Mouse (Mus musculus): ENCODE data around the gene Zfp638.
"Not testable (repeated sequence)": the region's sequence is repeated elsewhere in the genome, so short reads cannot be mapped to it uniquely, and the experiment has no call there.

Gene Zfp638

DNA sequence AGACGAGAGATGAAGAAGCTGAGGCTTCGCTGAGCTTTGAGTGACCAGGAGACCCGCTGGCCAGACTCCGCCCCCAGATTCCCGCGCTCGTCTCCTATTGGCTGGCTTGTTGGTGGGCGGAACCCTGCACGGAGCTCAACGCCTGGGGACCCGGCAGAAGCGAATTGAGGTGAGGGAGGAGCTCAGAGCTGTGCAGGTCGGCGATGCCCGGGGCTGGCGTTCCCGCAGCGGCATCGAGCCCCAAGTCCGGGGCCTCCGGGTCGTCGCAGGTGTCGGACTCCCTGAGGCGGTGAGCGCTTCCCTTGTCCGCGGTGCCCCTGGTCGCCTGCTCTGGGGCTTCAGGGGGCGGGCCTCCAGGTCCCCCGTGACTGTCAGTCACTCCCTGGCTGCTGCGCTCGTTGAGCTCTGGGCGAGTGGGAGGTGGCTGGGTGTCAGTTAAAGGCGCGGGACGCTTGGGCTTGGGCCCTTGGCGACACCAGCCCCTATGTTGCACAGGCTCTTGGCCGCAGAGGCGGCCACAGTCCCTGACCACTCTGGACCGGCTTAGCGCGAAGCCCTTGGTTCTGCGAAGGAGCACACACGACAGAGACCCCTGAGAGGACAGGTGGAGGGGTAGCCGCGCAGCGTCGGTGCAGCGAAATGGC lies at the start of gene Zfp638:
Zfp638 (plus strand) TSS at position 156 of the 644 bp plus-strand sequence.
- DNase-seq (ENCODE audit: low spot score) = peak; percentile 88

DNA sequence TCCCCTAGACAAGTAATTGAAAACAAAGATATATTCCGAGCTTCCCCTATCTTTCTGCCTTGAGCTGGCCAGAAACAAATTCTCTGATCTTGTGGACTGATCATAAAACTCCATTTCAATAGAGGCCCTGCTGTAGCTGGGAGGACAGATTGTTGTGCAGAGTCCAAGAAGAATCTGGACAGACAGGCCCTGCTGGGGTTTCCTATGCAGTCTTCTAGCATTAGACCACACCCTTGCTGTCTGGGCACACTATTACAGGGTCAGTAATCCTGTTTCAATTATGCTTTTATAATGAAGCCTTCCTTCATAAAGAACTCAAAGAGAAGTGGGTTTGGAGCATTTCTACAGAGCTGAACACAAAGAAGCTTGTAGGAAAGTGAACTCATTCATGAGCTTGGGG lies 47.9 kb upstream of the Zfp638 start:
- no peak for DNase-seq (ENCODE audit: low spot score)

DNA sequence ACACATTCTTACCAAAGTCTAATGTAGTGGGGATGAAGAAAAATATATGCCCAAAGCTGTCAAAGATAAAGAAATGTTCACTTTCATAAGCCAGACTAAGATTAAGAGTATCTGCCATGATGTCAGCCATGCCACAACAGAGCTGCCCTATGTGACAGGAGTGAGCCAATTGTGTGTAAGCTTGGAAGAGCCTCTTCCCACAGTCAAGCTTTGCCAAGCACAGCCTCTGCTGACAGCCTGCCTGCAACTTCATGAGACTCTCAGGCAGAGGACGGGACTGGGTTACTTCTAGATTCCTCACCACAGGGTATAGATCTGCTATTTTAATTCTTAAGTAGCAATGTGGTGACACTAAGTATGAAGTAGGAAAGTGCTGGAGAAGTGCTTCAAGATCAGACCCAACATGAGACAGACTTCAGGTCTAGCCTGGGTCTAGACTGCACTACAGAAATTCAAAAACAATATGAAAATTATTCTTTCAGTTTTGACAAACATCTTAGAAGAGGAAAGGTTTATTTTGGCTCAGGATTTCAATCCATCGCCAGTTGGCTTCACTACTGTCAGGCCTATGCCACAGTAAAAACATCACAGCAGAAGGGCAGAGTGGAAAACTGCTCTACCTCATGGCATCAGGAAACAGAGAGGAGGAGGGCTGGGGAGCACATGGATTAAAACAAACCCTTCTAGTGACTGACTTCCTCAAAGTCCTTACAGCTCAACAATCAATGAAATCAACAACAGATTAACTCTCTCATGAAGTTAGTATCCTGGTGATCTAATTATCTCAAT lies 46.0 kb upstream of the Zfp638 start:
- no peak for DNase-seq (ENCODE audit: low spot score)

DNA sequence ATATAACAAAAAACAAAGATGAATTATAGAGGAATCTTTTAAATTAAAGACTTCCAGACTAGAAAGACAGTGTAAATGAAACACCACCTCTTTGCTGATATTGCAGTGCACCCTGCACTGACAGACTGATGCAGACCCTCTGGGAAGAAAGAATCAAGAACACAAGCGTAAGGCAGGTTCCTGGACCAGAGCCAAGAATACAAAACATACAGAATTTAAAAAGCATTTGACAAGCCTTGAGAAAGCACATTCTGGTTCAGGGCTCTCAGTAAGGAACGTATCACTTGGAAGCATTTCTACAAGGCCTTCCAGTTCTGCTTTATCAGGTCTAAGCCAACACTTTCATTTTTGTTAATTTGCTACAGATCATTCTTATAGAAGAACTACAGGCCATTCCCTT lies 45.1 kb upstream of the Zfp638 start:
- no peak for DNase-seq (ENCODE audit: low spot score)

DNA sequence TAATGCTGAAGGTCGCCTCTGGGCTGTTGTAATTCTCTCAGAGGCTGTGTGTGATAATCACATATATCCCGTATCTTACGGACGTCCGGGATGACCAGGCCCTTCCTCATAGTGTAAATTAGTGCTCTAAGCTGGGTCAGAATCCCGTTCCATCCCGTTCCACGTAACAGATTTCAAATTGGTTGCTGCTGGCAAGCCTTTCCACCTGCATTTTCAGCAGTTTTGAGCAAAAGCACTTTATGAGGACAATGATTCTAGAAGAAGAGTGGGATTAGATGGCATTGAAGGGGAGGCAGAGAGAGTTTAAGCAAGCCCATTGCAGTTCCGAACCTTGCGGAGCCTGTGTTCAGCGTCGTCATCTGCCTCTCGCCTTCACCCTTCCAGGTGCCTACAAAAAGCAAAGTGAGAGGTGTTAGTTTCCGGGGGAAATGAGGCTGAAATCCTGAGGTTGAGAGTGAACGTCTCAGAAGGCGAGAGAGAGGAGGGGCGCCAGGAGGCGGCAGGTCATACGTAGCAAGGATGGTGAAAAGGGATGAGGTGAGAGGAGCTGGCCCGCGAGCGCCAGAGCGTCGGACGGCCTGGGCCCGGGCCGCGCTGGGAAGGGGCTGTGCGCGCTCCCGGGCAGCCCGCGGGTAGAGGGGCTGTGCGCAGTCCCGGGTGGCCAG lies 35.8 kb upstream of the Zfp638 start:
- DNase-seq (ENCODE audit: low spot score) = peak; percentile 27

DNA sequence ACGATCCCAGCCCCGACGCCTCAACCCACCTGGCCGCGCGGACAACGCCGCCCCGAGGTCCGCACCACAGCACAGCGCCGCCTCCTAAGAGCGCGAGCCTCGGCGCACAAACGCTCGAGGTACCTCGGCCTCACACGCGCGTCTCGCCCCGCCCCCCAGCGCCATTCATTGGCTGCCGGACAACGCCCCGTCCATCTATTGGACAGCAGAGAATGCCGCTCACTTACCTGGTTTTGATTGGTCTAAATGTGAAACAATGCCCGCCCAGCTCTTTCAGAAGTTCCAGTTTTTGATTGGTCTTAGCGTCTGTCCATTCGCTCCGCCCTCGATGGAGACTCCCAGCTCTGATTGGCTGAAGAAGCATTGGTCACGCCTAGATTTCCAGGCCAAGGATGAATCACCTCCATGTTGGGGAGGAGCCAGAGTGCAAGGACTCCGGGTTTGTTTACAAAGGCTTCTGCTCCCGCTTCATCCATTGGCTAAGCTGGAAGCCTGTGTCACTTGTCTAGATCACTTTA lies 35.2 kb upstream of the Zfp638 start, which contains the start of gene Paip2b:
Paip2b (minus strand) TSS at position 136 of the 518 bp plus-strand sequence.
- peak; percentile 100 for DNase-seq (ENCODE audit: low spot score)

DNA sequence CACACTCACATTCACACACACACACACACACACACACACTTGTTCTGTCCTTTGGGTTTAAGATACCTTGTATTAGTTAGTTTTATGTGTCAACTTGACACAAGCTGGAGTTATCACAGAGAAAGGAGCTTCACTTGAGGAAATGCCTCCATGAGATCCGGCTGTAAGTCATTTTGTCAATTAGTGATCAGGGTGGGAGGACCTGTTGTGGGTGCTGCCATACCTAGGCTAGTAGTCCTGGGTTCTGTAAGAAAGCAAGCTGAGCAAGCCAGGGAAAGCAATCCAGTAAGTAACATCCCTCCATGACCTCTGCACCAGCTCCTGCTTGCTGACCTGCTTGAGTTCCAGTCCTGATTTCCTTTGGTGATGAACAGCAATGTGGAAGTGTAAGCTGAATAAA lies 34.5 kb upstream of the Zfp638 start:
- DNase-seq (ENCODE audit: low spot score) = not testable (repeated sequence)

DNA sequence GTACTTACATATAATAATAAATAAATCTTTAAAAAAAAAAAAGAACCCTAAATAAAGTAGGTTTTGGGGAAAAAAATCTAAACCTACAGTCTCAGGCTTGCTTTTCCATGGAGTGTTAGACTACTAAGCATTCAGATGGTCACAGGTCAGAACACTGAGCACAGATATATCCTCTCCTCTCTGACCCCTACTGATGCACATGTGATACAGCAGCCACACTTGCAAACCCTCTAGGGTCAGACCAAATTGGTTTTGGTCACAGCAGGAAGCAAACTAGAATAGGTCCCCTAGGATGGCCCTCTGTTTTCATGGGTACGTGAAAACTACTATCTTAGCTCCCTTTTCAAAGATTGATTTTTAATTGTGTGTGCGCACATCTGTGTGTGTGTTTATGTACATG lies 30.1 kb upstream of the Zfp638 start:
- no peak for DNase-seq (ENCODE audit: low spot score)

DNA sequence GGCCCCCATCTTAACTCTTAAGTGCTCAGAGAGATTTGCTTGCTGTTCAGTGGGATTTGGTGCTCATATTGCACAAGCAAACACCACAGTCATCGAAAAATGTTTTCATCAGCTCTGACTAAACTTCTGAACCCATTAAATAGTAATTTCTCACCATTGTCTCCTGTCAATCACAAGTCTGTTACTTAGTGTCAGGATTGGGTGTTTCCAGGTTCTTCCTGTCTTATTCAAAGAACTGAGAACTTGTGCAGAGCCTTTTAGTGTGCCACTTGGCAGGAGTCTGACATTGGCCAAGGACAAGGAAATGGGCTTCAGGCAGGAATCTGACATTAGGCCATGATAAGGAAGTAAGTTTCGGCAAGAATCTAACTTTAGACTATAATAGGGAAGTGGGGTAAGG lies 28.9 kb upstream of the Zfp638 start:
- no peak for DNase-seq (ENCODE audit: low spot score)

DNA sequence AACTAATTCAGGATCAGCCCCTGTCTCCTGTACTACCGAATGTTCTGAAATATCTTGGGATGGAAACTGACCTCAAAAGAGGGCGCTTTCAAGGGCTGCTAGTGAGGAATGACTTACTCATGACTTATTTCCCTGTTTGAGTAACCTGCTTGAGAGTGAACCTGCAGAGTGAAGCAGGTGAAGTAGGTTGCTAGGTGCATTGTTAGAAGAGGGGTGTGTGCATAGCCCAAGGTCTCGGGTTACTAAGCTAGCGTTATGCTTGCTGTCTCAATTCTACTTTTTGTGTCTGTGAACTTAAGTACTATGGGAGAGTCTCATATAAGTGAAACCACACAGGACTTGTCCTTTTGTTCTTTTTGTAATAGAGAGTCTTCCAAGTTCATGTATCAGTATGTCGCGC lies 26.8 kb upstream of the Zfp638 start:
- no peak for DNase-seq (ENCODE audit: low spot score)

DNA sequence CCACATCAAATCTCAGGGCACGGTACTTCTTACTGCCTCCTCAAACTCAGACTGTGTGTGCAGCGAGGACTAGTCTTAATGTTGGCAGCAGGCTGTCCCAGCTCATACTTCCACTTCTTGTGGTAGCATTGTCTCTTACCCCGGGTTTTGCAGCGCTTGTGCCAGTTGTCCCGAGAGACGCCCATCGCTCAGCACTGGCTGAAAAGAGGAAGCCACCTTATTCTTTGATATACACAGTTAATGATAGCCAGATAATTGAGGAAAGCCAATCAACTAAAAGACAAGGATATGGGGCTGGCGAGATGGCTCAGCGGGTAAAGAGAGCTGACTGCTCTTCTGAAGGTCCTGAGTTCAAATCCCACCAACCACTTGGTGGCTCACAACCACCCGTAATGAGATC lies 22.0 kb upstream of the Zfp638 start:
- no peak for DNase-seq (ENCODE audit: low spot score)

DNA sequence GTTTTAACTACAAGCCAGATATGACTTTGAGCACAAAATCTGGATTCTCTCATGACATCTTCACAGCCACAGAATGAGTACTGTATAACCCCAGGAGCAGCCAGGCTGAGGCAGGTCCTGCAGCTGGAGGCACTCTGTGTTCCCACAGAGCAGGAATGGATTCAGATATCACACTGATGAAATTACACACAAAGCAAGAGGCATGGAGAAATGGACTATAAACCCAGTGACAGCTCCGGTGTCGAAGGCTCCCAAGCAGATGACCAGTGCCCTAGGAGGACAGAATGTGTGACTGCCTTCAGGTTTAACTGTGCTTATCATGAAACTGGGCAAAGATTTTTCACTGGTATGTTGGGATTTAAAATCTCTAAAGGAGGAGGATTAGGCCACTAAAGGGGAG lies 20.8 kb upstream of the Zfp638 start:
- no peak for DNase-seq (ENCODE audit: low spot score)

DNA sequence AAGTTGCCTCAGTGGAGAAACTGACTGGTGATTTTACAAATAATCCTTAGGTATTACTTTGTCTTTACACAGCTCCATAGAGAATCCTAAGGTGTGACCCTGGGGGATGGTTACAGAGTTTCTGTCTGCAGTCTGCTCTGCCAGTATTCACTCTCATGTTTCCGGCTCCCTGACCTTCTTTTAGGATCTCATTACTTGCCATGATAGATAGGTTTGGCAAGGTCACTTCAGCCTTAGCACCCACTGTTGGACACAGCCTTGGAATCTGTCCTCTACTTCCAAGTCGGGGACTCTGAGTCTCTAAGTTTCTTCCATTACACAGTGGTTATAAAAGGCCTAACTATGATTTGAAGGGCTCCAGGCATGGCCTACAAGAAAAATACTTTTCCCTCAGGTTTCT lies 17.5 kb upstream of the Zfp638 start:
- no peak for DNase-seq (ENCODE audit: low spot score)

DNA sequence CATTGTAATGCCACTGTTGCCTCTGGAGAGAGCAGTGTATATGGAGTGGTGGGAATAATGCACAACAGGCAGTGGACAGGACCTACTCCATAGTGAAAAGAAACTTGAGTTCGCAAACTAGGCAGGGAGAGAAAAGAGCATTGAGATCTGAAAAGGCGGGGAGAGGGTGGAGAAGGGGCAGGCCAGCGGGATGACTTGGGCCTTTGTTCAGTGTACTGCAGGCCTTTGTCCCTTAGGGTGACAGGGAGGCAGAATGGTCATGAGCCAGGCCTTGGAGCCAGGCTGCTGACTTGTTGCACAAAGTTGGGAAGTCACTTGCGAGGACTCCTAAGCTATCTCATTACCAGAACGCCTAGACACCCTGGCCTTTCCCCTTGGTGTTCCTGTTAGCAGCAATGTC lies 9.4 kb upstream of the Zfp638 start:
- DNase-seq (ENCODE audit: low spot score) = peak; percentile 47

DNA sequence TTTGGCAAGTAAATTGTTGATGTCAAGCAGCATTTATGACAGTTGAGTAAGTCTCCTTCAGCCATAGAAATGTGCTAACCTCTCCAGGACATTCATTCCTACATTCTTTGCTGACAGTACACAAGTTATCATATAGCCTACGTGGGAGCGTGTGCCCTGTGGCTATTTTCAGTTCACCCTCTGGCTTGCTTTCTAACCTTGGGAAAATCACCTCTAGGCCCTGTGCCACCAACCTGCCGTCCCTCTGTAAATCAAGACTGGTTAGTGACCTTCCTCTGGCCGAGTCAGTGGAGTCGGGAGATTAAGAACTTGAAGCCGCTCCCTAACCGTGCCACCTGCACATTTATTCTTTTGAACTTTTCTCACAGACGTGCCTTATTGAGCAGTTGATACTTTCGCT lies 6.9 kb upstream of the Zfp638 start:
- no peak for DNase-seq (ENCODE audit: low spot score)

DNA sequence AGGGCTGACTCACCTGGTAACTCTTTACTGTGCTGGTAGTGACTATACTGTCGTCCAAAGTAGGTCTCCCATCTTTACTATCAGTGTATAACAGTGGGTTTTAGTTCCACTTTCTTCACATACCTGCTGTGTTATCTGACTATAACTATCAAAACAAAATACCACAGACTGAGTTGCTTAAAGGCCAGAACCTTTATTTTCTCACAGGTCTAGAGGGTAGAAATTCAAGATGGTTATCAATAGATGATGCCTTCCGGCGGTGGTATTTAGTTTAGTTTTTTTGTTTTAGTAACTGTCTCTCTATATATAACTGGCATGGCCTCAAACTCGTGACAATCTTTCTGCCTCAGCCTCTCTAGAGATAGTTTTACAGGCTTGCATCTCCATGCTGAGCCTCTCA lies 3.4 kb upstream of the Zfp638 start:
- no peak for DNase-seq (ENCODE audit: low spot score)

DNA sequence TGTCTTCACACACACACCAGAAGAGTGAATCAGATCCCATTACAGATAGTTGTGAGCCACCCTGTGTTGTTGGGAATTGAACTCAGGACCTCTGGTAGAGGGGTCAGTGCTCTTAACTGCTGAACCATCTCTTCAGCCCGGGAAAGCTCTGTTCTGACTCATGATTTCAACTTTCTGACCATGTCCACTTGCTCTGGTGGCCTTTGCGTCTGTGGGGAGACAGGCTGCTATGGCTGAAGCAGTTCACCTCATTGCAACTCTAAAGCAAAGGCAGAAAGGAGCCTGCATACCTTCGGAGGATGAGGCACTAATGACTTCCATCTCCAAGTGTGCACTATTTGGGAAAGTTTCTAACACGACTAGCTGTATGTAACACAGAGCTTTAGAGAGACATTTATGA lies 486 bp upstream of the Zfp638 start:
- no peak for DNase-seq (ENCODE audit: low spot score)

DNA sequence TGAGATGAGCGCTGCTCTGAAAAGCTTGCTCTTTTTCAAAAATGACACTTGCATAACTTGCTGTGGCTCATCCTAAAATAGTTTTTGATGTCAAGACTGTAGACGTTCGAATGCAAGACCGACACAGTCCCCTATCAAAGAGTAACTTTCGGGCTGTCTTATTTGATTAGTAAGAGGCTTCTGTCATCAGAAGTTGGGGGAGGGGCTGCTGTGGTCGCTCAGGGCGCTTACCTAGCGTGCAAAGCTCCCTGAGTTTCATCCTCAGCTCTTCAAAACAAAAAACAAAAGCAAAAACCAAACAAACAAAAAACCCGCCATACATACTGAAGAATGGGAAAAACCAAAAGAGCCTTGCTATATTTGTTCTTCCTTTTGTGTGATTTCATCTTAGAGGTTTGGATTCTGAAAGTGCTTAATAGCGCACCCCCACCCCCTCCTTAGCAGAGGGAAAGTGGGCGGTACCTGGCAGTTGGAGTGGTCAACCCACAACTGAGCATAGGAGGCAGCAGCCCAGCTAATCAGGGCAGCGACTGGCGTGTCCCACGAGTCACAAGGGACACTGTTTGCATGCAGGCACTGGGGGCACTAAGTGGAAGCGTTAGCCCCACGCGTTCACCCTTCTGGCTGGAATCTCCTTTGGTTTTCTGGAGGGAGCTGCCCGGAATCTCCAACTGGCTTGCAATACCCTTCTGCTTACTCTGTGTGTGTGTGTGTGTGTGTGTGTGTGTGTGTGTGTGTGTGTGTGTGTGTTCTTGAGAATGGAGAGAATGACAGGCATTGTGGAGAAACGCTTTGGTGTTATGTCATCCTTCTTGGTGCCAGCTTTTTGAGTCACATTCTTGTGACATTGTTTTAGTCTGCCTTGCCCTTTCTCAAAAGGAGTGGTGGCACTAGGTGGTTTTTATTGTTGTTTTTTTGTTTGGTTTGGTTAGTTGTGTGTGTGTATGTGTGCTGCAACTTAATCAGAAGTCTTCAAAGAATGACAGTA lies 983 bp downstream of the Zfp638 start:
- DNase-seq (ENCODE audit: low spot score) = peak; percentile 65

DNA sequence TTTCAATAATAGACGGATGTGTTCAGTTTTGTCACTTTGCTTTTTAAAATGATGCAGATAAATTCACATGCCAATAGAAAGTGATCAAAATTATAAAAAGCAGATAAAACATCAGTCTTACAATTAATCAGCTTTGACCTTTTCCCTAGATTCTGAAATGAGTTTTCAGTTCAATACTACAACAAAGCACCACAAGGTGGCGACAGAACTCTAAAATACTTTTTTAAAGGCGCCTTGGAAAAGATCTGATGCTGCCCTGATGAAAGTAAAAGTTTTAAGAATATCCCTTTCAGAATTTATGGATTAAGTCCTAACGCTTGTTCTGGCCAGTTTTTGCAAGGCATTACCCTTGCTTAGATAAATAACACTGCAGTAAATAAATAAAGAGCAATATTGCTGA lies 12.9 kb downstream of the Zfp638 start:
- no peak for DNase-seq (ENCODE audit: low spot score)

DNA sequence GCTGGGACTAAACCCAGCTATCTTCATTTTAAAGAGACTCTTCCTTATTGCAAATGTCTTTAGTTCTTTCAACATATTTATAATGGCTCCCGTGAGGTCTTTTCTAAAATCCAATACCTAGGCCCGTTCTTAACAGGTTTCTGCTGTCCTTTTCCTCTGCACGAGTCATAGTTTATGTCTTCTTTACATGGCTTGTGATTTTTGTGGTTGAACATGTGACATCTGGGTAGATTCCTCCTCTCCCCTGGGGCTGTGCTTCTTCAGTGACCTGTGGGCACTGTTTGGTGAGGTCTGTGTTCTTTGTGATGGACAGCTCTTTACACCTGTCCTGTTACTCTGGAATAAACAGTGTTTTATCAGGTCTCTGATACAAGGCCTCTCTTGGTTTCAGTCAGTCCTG lies 19.9 kb downstream of the Zfp638 start:
- DNase-seq (ENCODE audit: low spot score) = no peak

DNA sequence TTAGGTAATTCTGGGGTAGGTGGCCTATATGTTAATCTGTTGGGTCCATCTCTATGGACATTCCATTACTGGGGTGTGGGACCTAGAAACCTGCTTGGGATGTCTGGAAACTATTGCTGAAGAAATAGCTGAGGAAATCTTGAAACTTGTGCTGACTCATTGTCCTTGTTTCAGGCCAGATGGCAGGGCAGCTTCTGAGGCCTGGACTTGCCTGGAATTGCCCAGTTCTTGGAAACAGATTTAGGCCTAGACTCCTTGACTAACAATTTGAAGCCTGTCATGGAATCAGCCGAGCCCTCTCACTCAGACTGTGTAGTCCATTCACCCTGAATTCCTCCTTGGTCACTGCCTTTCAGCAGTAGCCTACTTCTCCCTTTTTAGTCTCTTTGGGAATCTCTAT lies 21.9 kb downstream of the Zfp638 start:
- DNase-seq (ENCODE audit: low spot score) = no peak

Data from left cerebral cortex, adult 11 months (tissue).